Mouse (Mus musculus) stomach, postnatal 0 days (tissue): ENCODE results near the gene Chd1. TPM values are rescaled to one million over a fixed set of nuclear protein-coding genes. Genes with fewer than 3 reads are reported as not detected.
A peak's percentile ranks its signal among the peaks of the same experiment; 100 is the strongest.

Experiments used
- ATAC-seq: fragments of 200-750 bp; cut with Nextera tagmentation; 2 replicates; pipeline ENCODE4 v1.8.0; 2017; ENCODE audit not compliant: low FRiP score, low TSS enrichment
- DNase-seq: peaks from one replicate; pipeline ENCODE4 v3.0.0-alpha.2; 2016; ENCODE audit warnings: low spot score
- H3K27ac ChIP-seq: fragments of 300-500 bp; sonication (generic); replicated peaks from 2 replicates; pipeline ENCODE4 v1.5.1; 2014; ENCODE audit warnings: mild to moderate bottlenecking, control low read depth
- H3K27me3 ChIP-seq: fragments of 300-500 bp; sonication (generic); 2 replicates; pipeline ENCODE4 v1.6.1; 2014; ENCODE audit warnings: low read length; ENCODE audit not compliant: control insufficient read depth, insufficient read depth
- H3K36me3 ChIP-seq: fragments of 300-500 bp; sonication (generic); 2 replicates; pipeline ENCODE4 v1.6.1; 2014; ENCODE audit warnings: low read length, mixed read lengths; ENCODE audit not compliant: control insufficient read depth, insufficient read depth
- H3K4me1 ChIP-seq: fragments of 300-500 bp; sonication (generic); replicated peaks from 2 replicates; pipeline ENCODE4 v1.6.1; 2014; ENCODE audit warnings: antibody characterized with exemption; ENCODE audit not compliant: control insufficient read depth, insufficient read depth
- H3K4me2 ChIP-seq: fragments of 300-500 bp; sonication (generic); replicated peaks from 2 replicates; pipeline ENCODE4 v1.6.1; 2014; ENCODE audit warnings: low read depth, mild to moderate bottlenecking, control low read depth, moderate library complexity
- H3K4me3 ChIP-seq: fragments of 300-500 bp; sonication (generic); 2 replicates; pipeline ENCODE4 v1.5.1; 2014; ENCODE audit warnings: low read depth, low read length, control low read depth
- H3K9ac ChIP-seq: fragments of 300-500 bp; sonication (generic); 2 replicates; pipeline ENCODE4 v1.6.1; 2014; ENCODE audit warnings: mild to moderate bottlenecking, low read length, control low read depth, mixed read lengths
- H3K9me3 ChIP-seq: fragments of 300-500 bp; sonication (generic); 2 replicates; pipeline ENCODE4 v1.6.1; 2016; ENCODE audit warnings: low read length; ENCODE audit not compliant: control insufficient read depth
- CTCF ChIP-seq: IDR thresholded peaks from 2 replicates; pipeline ENCODE4 v1.5.1; 2016; ENCODE audit warnings: antibody characterized with exemption, low read depth, mild to moderate bottlenecking, moderate library complexity
- EP300 ChIP-seq: optimal IDR thresholded peaks from 2 replicates; pipeline ENCODE3; 2016; ENCODE audit warnings: antibody characterized with exemption
- WGBS: fragments of 180-500 bp; shearing (Covaris S2); extraction: QIAGEN DNeasy Blood & Tissue Kit; methylation state at CpG from one replicate; pipeline ENCODE4 v1.1.7; 2014; 5-methylcytosine and 5-hydroxymethylcytosine counted together
- polyA plus RNA-seq: library from polyadenylated mRNA; unstranded; fragments of >200 nt; fragmentation: Nextera tagmentation; extraction: Ambion mirVana; gene quantifications from 2 replicates; pipeline ENCODE4 v1.2.1, GENCODE M21; 2015

Chd1 gene
- polyA plus RNA-seq, 1 experiment from 2014 or later: 13.4 TPM

- Histone ChIP-seq H3K27me3 (no peaks in the 10 kb centered on the region), H3K4me1 (peaks cover 10% of the 10 kb centered on the region), H3K27ac (peak overlapping the region; percentile 50), H3K4me3 (no peak overlapping the region), H3K9me3 (no peaks in the 10 kb centered on the region), H3K9ac (0 out of 2 replicates have a peak overlapping the region, but pooled peaks have one; percentile 1), H3K4me2 (peak overlapping the region; percentile 32; the same call in 1 of the 2 replicates), H3K36me3 (peaks cover 10% of the 10 kb centered on the region; the same call in 1 of the 2 replicates)
- 14% methylated on average over 10 of the region's 10 CpGs for WGBS
- ATAC-seq (peak; percentile 34; the same call in 1 of the 2 replicates), DNase-seq (no peak)
- TF ChIP-seq CTCF: no peak
Measured at GRCm38 (mm10) chr17:15808468-15809374, 104.0 kb downstream of the Chd1 start.

- no peak for DNase-seq
- no peak for TF ChIP-seq EP300
- no peak for TF ChIP-seq CTCF
- Histone ChIP-seq H3K9ac (no peak overlapping the region), H3K4me3 (no peak overlapping the region), H3K27me3 (no peaks in the 10 kb centered on the region), H3K27ac (peak overlapping the region; percentile 8; the same call in 1 of the 2 replicates), H3K9me3 (no peaks in the 10 kb centered on the region), H3K4me1 (peaks cover 14% of the 10 kb centered on the region), H3K36me3 (peaks cover 10% of the 10 kb centered on the region; the same call in 1 of the 2 replicates), H3K4me2 (peak overlapping the region; percentile 32)
- 45% methylated on average over 2 of the region's 2 CpGs for WGBS
- no peak for ATAC-seq
Measured at GRCm38 (mm10) chr17:15809949-15810348, 105.2 kb downstream of the Chd1 start.

- H3K4me2 ChIP-seq: peak overlapping the region; percentile 35
- TF ChIP-seq EP300: no peak
- no peak for TF ChIP-seq CTCF
- H3K27ac ChIP-seq: peak overlapping the region; percentile 49; the same call in 1 of the 2 replicates
- ATAC-seq: no peak
- no peak overlapping the region; the same call in 1 of the 2 replicates for H3K4me3 ChIP-seq
- H3K36me3 ChIP-seq: peaks cover 4% of the 10 kb centered on the region; the same call in 1 of the 2 replicates
- peaks cover 14% of the 10 kb centered on the region for H3K4me1 ChIP-seq
- 46% methylated on average over 13 of the region's 13 CpGs for WGBS
- no peaks in the 10 kb centered on the region for H3K27me3 ChIP-seq
- H3K9me3 ChIP-seq: no peaks in the 10 kb centered on the region
- peak; percentile 12 for DNase-seq
- peak overlapping the region; percentile 38; the same call in 1 of the 2 replicates for H3K9ac ChIP-seq
Measured at GRCm38 (mm10) chr17:15812136-15812778, 107.5 kb downstream of the Chd1 start.

- H3K27me3 ChIP-seq: no peaks in the 10 kb centered on the region
- H3K4me1 ChIP-seq: peaks cover 12% of the 10 kb centered on the region
- peak overlapping the region; percentile 38; the same call in 1 of the 2 replicates for H3K9ac ChIP-seq
- no peaks in the 10 kb centered on the region for H3K9me3 ChIP-seq
- H3K4me3 ChIP-seq: no peak overlapping the region
- peak overlapping the region; percentile 38 for H3K4me2 ChIP-seq
- 22% methylated on average over 3 of the region's 3 CpGs for WGBS
- H3K27ac ChIP-seq: peak overlapping the region; percentile 84
- DNase-seq (no peak), ATAC-seq (no peak)
- H3K36me3 ChIP-seq: 0 out of 2 replicates have a peak, but pooled peaks cover 5% of the 10 kb centered on the region
- TF ChIP-seq EP300 (peak; percentile 56), CTCF (no peak)
Measured at GRCm38 (mm10) chr17:15813658-15814212, 109.0 kb downstream of the Chd1 start.

- no peak overlapping the region for H3K27ac ChIP-seq
- no peak for TF ChIP-seq EP300
- no peak for TF ChIP-seq CTCF
- H3K27me3 ChIP-seq: no peaks in the 10 kb centered on the region
- H3K36me3 ChIP-seq: 0 out of 2 replicates have a peak, but pooled peaks cover 5% of the 10 kb centered on the region
- H3K4me2 ChIP-seq: peak overlapping the region; percentile 38; the same call in 1 of the 2 replicates
- no peak overlapping the region for H3K4me3 ChIP-seq
- H3K4me1 ChIP-seq: peaks cover 7% of the 10 kb centered on the region; the same call in 1 of the 2 replicates
- ATAC-seq (no peak), DNase-seq (no peak)
- 56% methylated on average over 10 of the region's 10 CpGs for WGBS
- no peak overlapping the region for H3K9ac ChIP-seq
- H3K9me3 ChIP-seq: no peaks in the 10 kb centered on the region
Measured at GRCm38 (mm10) chr17:15815312-15816018, 110.7 kb downstream of the Chd1 start.
